Mouse (Mus musculus) gastrocnemius, postnatal 36 days (tissue): ENCODE measurements at regions not wholly inside any gene's neighbourhood (a gene's known extent, or its start where the extent isn't known, plus 50 kb on each side); places are given as distances from the start of the nearest gene placed in this dataset.
A peak's percentile ranks its signal among the peaks of the same experiment; 100 is the strongest.

ENCODE experiments used
- DNase-seq, 2 experiments: peaks; one replicate each; pipeline ENCODE4 v3.0.0; 2022
- intact Hi-C: fragments of 180-260 bp; cut with DNase I; formaldehyde crosslinking; loops from one replicate; pipeline ENCODE4 v1.15.1; 2025

DNA sequence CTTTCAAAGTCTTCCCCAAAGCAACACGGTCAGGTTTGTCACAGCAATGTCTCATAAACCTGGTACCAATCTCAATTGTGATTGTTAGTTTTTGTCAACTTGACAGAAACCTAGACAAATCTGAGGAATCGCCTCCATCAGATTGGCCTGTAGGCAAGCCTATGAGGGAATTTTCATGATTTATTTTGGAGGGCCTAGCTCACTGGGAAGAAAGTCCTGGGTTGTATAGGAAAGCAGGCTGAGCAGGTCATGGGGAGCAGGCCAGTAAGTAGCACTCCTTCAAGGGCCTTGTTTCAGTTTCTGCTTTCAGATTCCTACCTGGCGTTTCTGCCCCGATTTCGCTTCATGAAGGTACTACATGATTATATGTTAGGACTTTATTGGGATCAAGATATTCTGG lies 144.1 kb upstream of the Cdkn2b start:
- no peak for DNase-seq
- intact Hi-C loops: no loop called here

DNA sequence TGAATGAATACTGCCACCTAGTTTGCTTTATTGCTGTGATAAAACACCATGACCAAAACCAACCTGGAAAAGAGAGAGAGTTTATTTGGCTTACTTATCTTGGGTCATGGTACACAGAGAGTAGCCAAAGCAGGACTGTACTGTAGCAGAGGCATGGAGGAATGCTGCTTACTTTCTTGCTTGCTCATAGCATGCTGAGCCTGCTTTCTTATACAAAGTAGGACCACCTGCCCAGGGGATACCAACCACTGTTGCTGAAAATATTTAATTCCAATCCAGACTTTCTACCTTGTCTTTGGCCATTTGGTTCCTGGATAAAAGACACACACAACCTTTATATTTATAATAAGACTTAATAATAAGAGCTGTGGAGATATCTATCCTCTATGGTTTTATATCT lies 142.2 kb upstream of the Cdkn2b start:
- intact Hi-C loops: no loop called here
- no peak for DNase-seq

DNA sequence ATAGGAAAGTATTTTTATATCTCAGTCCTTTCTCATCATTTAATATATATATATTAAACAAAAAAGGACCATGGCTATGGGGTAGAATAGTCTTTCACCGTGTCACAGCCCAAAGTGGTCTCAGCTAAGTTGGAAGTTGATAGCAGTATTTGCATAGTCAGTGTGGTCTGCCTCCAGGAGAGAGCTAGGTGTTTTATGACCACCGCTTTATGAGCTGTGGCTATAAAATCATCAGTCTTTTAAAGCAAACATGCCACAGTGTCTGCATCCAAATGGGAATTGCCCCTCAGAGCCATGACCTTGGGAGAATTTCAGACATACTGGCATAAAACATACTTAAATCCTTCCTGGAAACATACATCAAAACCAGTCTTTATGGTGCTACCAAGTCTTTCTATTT lies 140.9 kb upstream of the Cdkn2b start:
- no peak for DNase-seq
- intact Hi-C loops: no loop called here

GRCm38 (mm10) chr4:89446765-89447487 lies 136.1 kb upstream of the Cdkn2b start:
- DNase-seq: no peak
- intact Hi-C loops: no loop called here

DNA sequence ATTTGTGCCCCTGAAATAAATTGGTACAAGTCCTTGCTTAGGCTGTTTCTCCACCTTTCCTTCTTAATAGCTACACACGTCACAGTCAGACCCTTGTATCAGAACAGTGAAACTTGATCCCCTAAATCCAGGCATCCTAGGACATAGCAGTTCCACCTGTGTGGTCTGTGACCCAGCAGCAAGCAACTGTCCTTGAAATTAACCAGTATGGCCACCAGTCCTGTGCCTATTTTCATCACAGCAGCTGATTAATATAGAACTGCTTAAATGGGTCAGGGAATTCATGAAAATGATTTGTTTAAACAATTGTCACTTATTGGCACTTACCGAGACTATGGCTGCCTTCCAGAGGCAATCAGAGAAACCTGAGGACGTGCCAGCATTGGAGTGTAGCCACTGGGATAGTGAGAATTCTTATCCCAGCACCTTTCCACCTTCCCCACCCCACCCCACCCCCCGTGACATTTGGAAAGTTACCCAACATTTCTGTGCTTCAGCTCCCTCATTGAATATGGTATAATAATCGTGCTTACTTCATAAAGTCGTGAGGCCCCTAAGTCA lies 135.4 kb upstream of the Cdkn2b start:
- intact Hi-C loops: no loop called here
- DNase-seq: no peak

DNA sequence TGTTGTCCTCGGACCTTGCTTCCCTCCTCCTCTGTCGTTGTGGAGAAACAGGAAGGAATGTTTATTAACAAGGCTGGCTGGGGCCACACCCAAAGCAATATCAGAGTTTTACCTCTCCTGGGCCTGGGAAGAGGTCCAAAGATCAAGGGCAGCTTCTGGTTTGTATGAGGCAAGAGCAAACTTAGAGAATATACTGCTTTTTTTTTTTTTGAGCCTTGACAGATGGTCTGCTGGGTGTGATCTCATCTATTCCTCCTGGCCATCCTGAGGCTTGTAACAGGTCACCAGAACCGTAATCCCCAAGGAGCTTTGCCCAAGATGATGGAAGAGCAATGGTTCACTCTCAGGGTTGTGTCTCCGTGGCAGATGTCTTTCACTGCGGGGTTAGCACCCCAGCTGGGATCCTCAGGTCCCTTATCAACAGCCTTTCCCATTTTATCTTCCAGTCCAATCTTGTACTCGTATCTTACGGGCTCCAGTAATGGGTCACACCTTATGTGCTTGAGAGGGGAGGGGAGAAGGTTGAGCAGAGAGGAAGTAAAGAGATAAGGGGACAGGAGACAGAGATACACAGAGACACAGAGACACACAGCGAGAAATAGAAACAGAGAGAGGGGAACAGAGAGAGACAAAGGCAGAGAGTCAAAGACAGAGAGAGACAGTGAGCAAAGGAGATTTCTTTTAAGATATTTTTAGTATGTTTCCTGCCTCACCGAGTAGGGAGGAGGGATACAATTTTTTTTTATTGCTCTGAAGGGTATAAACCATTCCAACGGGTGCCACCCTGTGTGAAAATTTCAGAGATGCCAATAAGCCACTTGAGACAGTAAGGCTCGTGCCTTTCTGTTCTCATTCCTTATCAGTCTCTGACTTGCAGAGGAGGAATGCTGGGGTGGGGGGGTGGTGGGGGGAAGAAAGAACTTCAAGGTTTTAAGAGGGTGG lies 134.6 kb upstream of the Cdkn2b start:
- no peak for DNase-seq
- intact Hi-C loops: no loop called here

GRCm38 (mm10) chr4:89442526-89442925 lies 131.7 kb upstream of the Cdkn2b start:
- intact Hi-C loops: no loop called here

GRCm38 (mm10) chr4:89440821-89441220 lies 130.0 kb upstream of the Cdkn2b start:
- DNase-seq: no peak
- intact Hi-C loops: no loop called here

More at GRCm38 (mm10) chr4:89442526-89442925, 131.7 kb upstream of the Cdkn2b start:
- DNase-seq: no peak

- intact Hi-C loops: no loop called here
- no peak for DNase-seq
Observed at GRCm38 (mm10) chr4:89440326-89440725, 129.5 kb upstream of the Cdkn2b start.

DNA sequence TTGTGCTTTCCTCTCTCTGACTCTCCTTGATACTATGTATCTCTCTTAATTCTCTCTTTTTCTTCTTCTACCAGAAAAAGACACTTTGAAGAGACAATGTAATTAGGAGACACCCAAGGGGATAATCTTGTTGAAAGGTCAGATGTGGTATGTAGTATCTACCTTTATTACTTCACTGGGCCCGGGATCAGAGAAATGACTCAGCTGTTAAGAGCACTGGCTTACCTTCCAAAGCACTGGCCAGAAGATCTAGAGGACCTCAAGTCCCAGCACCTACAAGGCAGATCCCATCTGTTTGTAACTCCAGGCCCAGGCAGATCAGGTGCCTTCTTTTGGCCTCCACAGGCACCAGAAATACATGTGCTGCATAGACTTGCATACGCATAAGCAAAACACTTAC lies 127.8 kb upstream of the Cdkn2b start:
- DNase-seq: no peak
- intact Hi-C loops: no loop called here

GRCm38 (mm10) chr4:89436764-89437163 lies 125.9 kb upstream of the Cdkn2b start:
- intact Hi-C loops: no loop called here
- DNase-seq: no peak

- intact Hi-C loops: no loop called here
- no peak for DNase-seq
Observed at GRCm38 (mm10) chr4:89434152-89434551, 123.3 kb upstream of the Cdkn2b start.

DNA sequence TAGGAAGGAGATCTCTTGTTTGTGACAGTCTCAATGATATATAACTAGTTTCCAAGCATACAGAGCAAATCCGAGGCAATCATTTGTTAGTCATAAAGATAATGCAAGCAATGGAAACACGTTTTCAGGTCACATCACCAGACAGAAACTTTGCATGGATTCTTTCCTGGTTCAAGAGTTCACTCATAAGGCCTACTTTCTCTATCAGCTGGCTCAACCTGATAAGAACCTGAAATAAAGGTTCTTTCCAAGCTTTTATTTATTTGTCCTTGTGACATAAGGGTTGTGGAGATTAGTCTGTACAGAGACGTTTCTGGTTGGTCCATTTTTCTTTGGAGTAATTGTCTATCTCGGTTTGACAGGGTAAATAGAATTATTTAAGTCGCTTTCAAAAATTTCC lies 122.7 kb upstream of the Cdkn2b start:
- intact Hi-C loops: no loop called here
- no peak for DNase-seq

GRCm38 (mm10) chr4:89431520-89431919 lies 120.7 kb upstream of the Cdkn2b start:
- intact Hi-C loops: no loop called here
- DNase-seq: no peak

- no peak for DNase-seq
- intact Hi-C loops: no loop called here
Observed at GRCm38 (mm10) chr4:89428465-89428864, 117.6 kb upstream of the Cdkn2b start.

GRCm38 (mm10) chr4:89427345-89428293 lies 116.8 kb upstream of the Cdkn2b start:
- intact Hi-C loops: no loop called here
- DNase-seq: no peak

- intact Hi-C loops: no loop called here
- DNase-seq: no peak
Observed at GRCm38 (mm10) chr4:89425916-89426315, 115.1 kb upstream of the Cdkn2b start.

DNA sequence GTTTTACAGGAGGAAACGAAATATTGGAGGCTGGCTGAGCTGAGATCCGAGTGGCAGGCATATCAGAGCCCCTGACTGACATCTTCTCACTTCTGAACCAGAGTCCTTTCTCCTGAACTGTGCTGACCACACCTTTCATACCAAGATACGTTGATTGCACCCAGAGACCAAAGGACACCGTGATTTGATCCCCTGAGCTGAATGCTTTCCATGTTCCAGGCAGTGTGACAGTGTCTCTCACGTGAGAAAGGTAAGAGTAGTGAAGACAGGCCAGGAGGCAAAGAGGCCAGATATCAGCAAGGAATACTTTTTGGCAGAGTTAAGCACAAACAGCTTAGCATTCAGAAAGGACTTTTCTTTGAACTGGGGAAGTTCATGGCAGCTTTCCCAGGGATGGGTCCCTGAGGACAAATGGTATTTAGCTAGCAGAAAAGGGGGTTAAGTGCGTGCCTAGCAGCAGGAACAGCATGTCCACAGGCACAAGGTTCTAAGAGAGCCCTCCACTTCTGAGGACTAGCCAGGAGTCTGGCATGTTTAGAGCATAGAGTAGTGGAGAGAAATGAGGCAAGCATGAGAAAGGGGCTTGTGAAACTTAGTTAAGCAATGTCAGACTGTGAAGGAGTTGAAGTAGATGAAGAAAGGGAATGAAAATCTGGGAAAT lies 111.0 kb upstream of the Cdkn2b start:
- peak; percentile 28 to 68 for DNase-seq
- intact Hi-C loops: no loop called here

GRCm38 (mm10) chr4:89420868-89421267 lies 110.0 kb upstream of the Cdkn2b start:
- intact Hi-C loops: no loop called here
- DNase-seq: no peak

GRCm38 (mm10) chr4:89419507-89419906 lies 108.7 kb upstream of the Cdkn2b start:
- intact Hi-C loops: no loop called here
- no peak for DNase-seq
